Mouse (Mus musculus) CH12.LX (cell line): ENCODE measurements around the gene Cxcl1. TPM values are rescaled to one million over a fixed set of nuclear protein-coding genes. Genes with fewer than 3 reads are reported as not detected.

Source experiments
- DNase-seq: peaks from one replicate; pipeline ENCODE4 v3.0.0-alpha.2; 2013; ENCODE audit errors: extremely low read depth
- H3K27ac ChIP-seq: 2 replicates; pipeline ENCODE4 v1.5.1; 2012; ENCODE audit warnings: low read depth, mild to moderate bottlenecking, control low read depth, moderate library complexity; ENCODE audit not compliant: insufficient read depth
- H3K27me3 ChIP-seq: replicated peaks from 2 replicates; pipeline ENCODE3; 2012; ENCODE audit warnings: inconsistent platforms
- H3K36me3 ChIP-seq, 2 experiments: replicated peaks in 1 of 2; 2 replicates each; pipeline versions ENCODE3 to v1.6.1; 2012; ENCODE audit warnings: inconsistent platforms in 1 of 2, low read length in 1 of 2, mild to moderate bottlenecking in 1 of 2, mixed read lengths in 1 of 2, moderate library complexity in 1 of 2; ENCODE audit not compliant: control insufficient read depth in 1 of 2, insufficient read depth in 1 of 2
- H3K4me1 ChIP-seq, 2 experiments: 2 replicates each; pipeline ENCODE4 v1.6.1; 2012; ENCODE audit warnings: inconsistent platforms in 1 of 2, moderate library complexity in 1 of 2; ENCODE audit not compliant: insufficient read depth in 2 of 2, control insufficient read depth in 1 of 2
- H3K4me2 ChIP-seq: 2 replicates; pipeline ENCODE4 v1.6.1; 2012; ENCODE audit warnings: low read depth, mild to moderate bottlenecking, control low read depth; ENCODE audit not compliant: poor library complexity, insufficient read depth, severe bottlenecking
- H3K4me3 ChIP-seq, 3 experiments: fragments of 150-350 bp in 1 of 3; sonication (generic) in 1 of 3; replicated peaks in 1 of 3; 2 replicates each; pipeline versions ENCODE3 to v1.5.1; 2011 to 2012; ENCODE audit warnings: low read depth in 2 of 3, low read length in 2 of 3, mild to moderate bottlenecking in 2 of 3, moderate library complexity in 2 of 3, control low read depth in 1 of 3, improper control_type of control experiment in 1 of 3, inconsistent platforms in 1 of 3, mixed read lengths in 1 of 3; ENCODE audit not compliant: poor library complexity in 1 of 3
- H3K79me2 ChIP-seq: replicated peaks from 2 replicates; pipeline ENCODE4 v1.6.1; 2012; ENCODE audit warnings: mild to moderate bottlenecking, moderate library complexity; ENCODE audit not compliant: control insufficient read depth, poor library complexity, insufficient read depth, severe bottlenecking; ENCODE audit errors: extremely low read depth
- H3K9ac ChIP-seq: 2 replicates; pipeline ENCODE4 v1.6.1; 2012; ENCODE audit warnings: low read depth, mild to moderate bottlenecking, control low read depth, moderate library complexity; ENCODE audit not compliant: insufficient read depth
- H3K9me3 ChIP-seq: replicated peaks from 2 replicates; pipeline ENCODE3; 2012; ENCODE audit warnings: low read length, inconsistent platforms, mixed read lengths
- CHD1 ChIP-seq: IDR thresholded peaks from 2 replicates; pipeline ENCODE4 v1.6.1; 2012; ENCODE audit warnings: low read depth, low read length, improper control_type of control experiment, inconsistent platforms
- CTCF ChIP-seq, 2 experiments: IDR thresholded peaks in 1 of 2; conservative IDR thresholded peaks in 1 of 2; 2 replicates each; pipeline ENCODE4 v1.5.1; 2011 to 2012; ENCODE audit warnings: low read depth in 2 of 2, low read length in 2 of 2, improper control_type of control experiment in 1 of 2, inconsistent platforms in 1 of 2, mild to moderate bottlenecking in 1 of 2, moderate library complexity in 1 of 2
- E2F4 ChIP-seq: IDR thresholded peaks from 2 replicates; pipeline ENCODE4 v1.6.1; 2011; ENCODE audit warnings: low read depth, low read length, improper control_type of control experiment; ENCODE audit not compliant: insufficient replicate concordance
- HCFC1 ChIP-seq: IDR thresholded peaks from 2 replicates; pipeline ENCODE4 v1.6.1; 2012; ENCODE audit warnings: low read depth, mild to moderate bottlenecking, inconsistent platforms, low read length, improper control_type of control experiment
- MAFK ChIP-seq: IDR thresholded peaks from 2 replicates; pipeline ENCODE4 v1.6.1; 2011; ENCODE audit warnings: low read length, improper control_type of control experiment; ENCODE audit not compliant: insufficient replicate concordance
- MAX ChIP-seq: IDR thresholded peaks from 2 replicates; pipeline ENCODE4 v1.6.1; 2011; ENCODE audit warnings: low read length, improper control_type of control experiment
- MAZ ChIP-seq: IDR thresholded peaks from 2 replicates; pipeline ENCODE4 v1.6.1; 2012; ENCODE audit warnings: low read depth, mild to moderate bottlenecking, inconsistent platforms, low read length, improper control_type of control experiment, moderate library complexity
- MXI1 ChIP-seq: IDR thresholded peaks from 2 replicates; pipeline ENCODE4 v1.6.1; 2011; ENCODE audit warnings: mild to moderate bottlenecking, low read depth, low read length, improper control_type of control experiment
- MYC ChIP-seq: IDR thresholded peaks from 2 replicates; pipeline ENCODE4 v1.6.1; 2011; ENCODE audit warnings: low read depth, mild to moderate bottlenecking, improper control_type of control experiment, low read length
- NELFE ChIP-seq: IDR thresholded peaks from 2 replicates; pipeline ENCODE4 v1.6.1; 2011; ENCODE audit warnings: low read depth, low read length, improper control_type of control experiment
- NRF1 ChIP-seq: IDR thresholded peaks from 2 replicates; pipeline ENCODE4 v1.6.1; 2014; ENCODE audit warnings: low read depth, mild to moderate bottlenecking, inconsistent platforms, low read length, improper control_type of control experiment, moderate library complexity
- PAX5 ChIP-seq: IDR thresholded peaks from 2 replicates; pipeline ENCODE4 v1.6.1; 2012; ENCODE audit warnings: low read length, inconsistent platforms, mixed read lengths
- POLR2A ChIP-seq: IDR thresholded peaks from 2 replicates; pipeline ENCODE4 v1.6.1; 2011; ENCODE audit warnings: low read depth, mild to moderate bottlenecking, improper control_type of control experiment, low read length
- RAD21 ChIP-seq: IDR thresholded peaks from 2 replicates; pipeline ENCODE4 v1.6.1; 2011; ENCODE audit warnings: low read depth, mild to moderate bottlenecking, low read length, improper control_type of control experiment, moderate library complexity
- RCOR1 ChIP-seq: conservative IDR thresholded peaks from 2 replicates; pipeline ENCODE4 v1.6.1; 2012; ENCODE audit warnings: low read depth, mild to moderate bottlenecking, inconsistent platforms, low read length, improper control_type of control experiment
- TCF12 ChIP-seq: IDR thresholded peaks from 2 replicates; pipeline ENCODE4 v1.6.1; 2014; ENCODE audit warnings: low read depth, mild to moderate bottlenecking, inconsistent platforms, low read length, improper control_type of control experiment
- UBTF ChIP-seq: IDR thresholded peaks from 2 replicates; pipeline ENCODE4 v1.6.1; 2012; ENCODE audit warnings: low read depth, mild to moderate bottlenecking, inconsistent platforms, low read length, improper control_type of control experiment, moderate library complexity
- USF1 ChIP-seq: IDR thresholded peaks from 2 replicates; pipeline ENCODE4 v1.6.1; 2014; ENCODE audit warnings: low read depth, mild to moderate bottlenecking, inconsistent platforms, low read length, improper control_type of control experiment
- USF2 ChIP-seq: conservative IDR thresholded peaks from 2 replicates; pipeline ENCODE4 v1.6.1; 2011; ENCODE audit warnings: low read depth, low read length, improper control_type of control experiment
- ZC3H11A ChIP-seq: IDR thresholded peaks from 2 replicates; pipeline ENCODE4 v1.6.1; 2012; ENCODE audit warnings: low read depth, mild to moderate bottlenecking, inconsistent platforms, low read length, improper control_type of control experiment
- ZNF384 ChIP-seq: IDR thresholded peaks from 2 replicates; pipeline ENCODE4 v1.6.1; 2012; ENCODE audit warnings: low read depth, low read length, improper control_type of control experiment, inconsistent platforms
- dilution Hi-C: fragments of 300-500 bp; cut with MboI; formaldehyde crosslinking; loops from 2 replicates; pipeline ENCODE4 v1.14.3; 2020; ENCODE audit warnings: low sequenced_read_pairs; ENCODE audit not compliant: extremely low pct_unique_long_range_greater_than_20kb, extremely low pct_ligation_motif_present
- in situ Hi-C: fragments of 300-500 bp; cut with MboI; formaldehyde crosslinking; loops from 3 replicates; pipeline ENCODE4 v1.14.3; 2019; ENCODE audit warnings: low sequenced_read_pairs, low pct_ligation_motif_present, low pct_unique_long_range_greater_than_20kb, mixed read lengths
- polyA plus RNA-seq: library from polyadenylated mRNA; unstranded; fragments of >175 nt; gene quantifications from 2 replicates; pipeline ENCODE4 v1.2.1, GENCODE M21; 2012; ENCODE audit warnings: low read depth; ENCODE audit not compliant: insufficient read length
- total RNA-seq, 2 experiments: library from RNA; depleted of rRNA; stranded (reverse); fragments of 300-350 nt in 1 of 2; fragments of >200 nt in 1 of 2; gene quantifications; 2 replicates each; pipeline ENCODE4 v1.2.3; 2012 to 2014

The Cxcl1 gene
- total and polyA plus RNA-seq, 3 experiments: not detected

DNA sequence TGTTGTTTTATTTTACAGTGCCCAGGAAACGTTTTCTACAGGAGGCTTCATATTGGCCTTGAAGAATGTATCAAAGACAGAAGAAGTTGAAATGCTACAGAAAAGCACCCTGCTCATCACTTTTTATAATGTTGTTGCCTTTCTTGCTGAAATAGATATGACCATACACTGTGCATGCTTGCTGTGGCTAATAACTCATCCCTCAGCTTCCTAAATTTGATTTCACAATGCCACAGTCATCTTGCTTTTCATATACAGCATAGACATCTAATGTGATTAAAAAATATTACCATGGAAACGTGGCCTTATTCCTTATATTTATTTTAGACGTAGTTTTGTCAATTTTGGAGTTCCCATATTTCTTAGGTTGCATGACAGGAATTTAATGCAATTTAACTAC, 6.4 kb downstream of the Cxcl1 start:
- dilution Hi-C loops: no loop called here
- Histone ChIP-seq H3K4me3 (no peak overlapping the region), H3K4me1 (peaks cover 5 to 18% of the 10 kb centered on the region in 2 experiments; a peak in 2 of 4 replicates), H3K9me3 (no peaks in the 10 kb centered on the region), H3K27ac (no peak overlapping the region), H3K79me2 (no peaks in the 10 kb centered on the region), H3K36me3 (no peaks in the 10 kb centered on the region), H3K9ac (no peak overlapping the region), H3K4me2 (no peak overlapping the region), H3K27me3 (no peaks in the 10 kb centered on the region)
- TF ChIP-seq MAZ (no peak), HCFC1 (no peak), CHD1 (no peak), TCF12 (no peak), MAX (no peak), CTCF (conservative IDR thresholded peaks at IDR 0.05 in 1 of 2, IDR thresholded peaks at IDR 0.05 in 1 of 2; ENCODE audit: low read depth in 2 of 2, low read length in 2 of 2) (no peak), RAD21 (no peak), USF2 (no peak), RCOR1 (no peak), MXI1 (no peak), PAX5 (no peak)
- no peak for DNase-seq
- in situ Hi-C loops: no loop called here

DNA sequence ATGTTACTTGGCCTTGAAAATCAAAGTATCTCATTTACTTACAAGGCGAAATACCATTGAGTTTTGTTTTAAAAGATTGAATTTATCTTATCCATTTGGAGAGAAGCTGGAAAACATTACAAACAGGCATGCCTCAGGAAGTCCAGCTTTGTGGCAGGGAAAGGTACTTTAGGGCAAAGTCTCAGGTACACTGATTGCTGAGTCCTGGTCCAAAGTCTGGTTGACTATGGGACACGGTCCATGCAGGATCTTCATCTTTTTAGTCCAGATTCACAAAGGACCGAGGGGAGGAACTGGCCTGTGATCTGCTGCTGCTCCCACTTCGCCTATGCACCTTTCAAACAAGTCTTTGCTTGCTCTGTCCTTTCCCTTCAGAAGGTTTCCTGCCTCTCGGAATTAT, 8.3 kb downstream of the Cxcl1 start:
- no peak overlapping the region for H3K4me3 ChIP-seq
- peaks cover 5 to 31% of the 10 kb centered on the region in 2 experiments; a peak in 2 of 4 replicates for H3K4me1 ChIP-seq
- no peaks in the 10 kb centered on the region for H3K36me3 ChIP-seq
- H3K27me3 ChIP-seq: no peaks in the 10 kb centered on the region
- no peaks in the 10 kb centered on the region for H3K9me3 ChIP-seq
- dilution Hi-C loops (no loop called here), in situ Hi-C loops (no loop called here)
- no peak overlapping the region for H3K9ac ChIP-seq
- no peak overlapping the region for H3K4me2 ChIP-seq
- DNase-seq: no peak
- no peak overlapping the region for H3K27ac ChIP-seq
- no peaks in the 10 kb centered on the region for H3K79me2 ChIP-seq
- TF ChIP-seq MAX (no peak), MYC (no peak), MAFK (no peak), POLR2A (no peak), CTCF (conservative IDR thresholded peaks at IDR 0.05 in 1 of 2, IDR thresholded peaks at IDR 0.05 in 1 of 2; ENCODE audit: low read depth in 2 of 2, low read length in 2 of 2) (no peak), NRF1 (no peak), UBTF (no peak), ZC3H11A (no peak), NELFE (no peak), PAX5 (no peak), E2F4 (no peak), USF1 (no peak), ZNF384 (no peak)
